Mouse (Mus musculus) limb, embryonic 14.5 days (tissue): ENCODE measurements around the gene Pigb. TPM values are rescaled to one million over a fixed set of nuclear protein-coding genes. Genes with fewer than 3 reads are reported as not detected.

ENCODE experiments used
- ATAC-seq: fragments of 200-750 bp; cut with Nextera tagmentation; 2 replicates; pipeline ENCODE4 v1.8.0; 2017; ENCODE audit warnings: low read depth, moderate number of reproducible peaks, moderate TSS enrichment; ENCODE audit not compliant: low FRiP score
- DNase-seq: peaks from one replicate; pipeline ENCODE4 v3.0.0-alpha.2; 2015; ENCODE audit warnings: low spot score
- H3K27ac ChIP-seq: fragments of 300-500 bp; sonication (generic); replicated peaks from 2 replicates; pipeline ENCODE4 v1.5.1; 2014; ENCODE audit warnings: low read depth, mild to moderate bottlenecking, low read length, moderate library complexity, mixed read lengths
- H3K27me3 ChIP-seq: fragments of 300-500 bp; sonication (generic); 2 replicates; pipeline ENCODE4 v1.6.1; 2014; ENCODE audit warnings: low read length, mixed read lengths; ENCODE audit not compliant: control insufficient read depth, insufficient read depth
- H3K36me3 ChIP-seq: fragments of 300-500 bp; sonication (generic); 2 replicates; pipeline ENCODE4 v1.6.1; 2014; ENCODE audit warnings: mild to moderate bottlenecking, low read length, moderate library complexity, mixed read lengths; ENCODE audit not compliant: control insufficient read depth, insufficient read depth
- H3K4me1 ChIP-seq: fragments of 300-500 bp; sonication (generic); 2 replicates; pipeline ENCODE4 v1.6.1; 2014; ENCODE audit warnings: antibody characterized with exemption, low read length, mixed read lengths; ENCODE audit not compliant: control insufficient read depth, insufficient read depth
- H3K4me2 ChIP-seq: fragments of 300-500 bp; sonication (generic); replicated peaks from 2 replicates; pipeline ENCODE4 v1.6.1; 2014; ENCODE audit warnings: low read depth, mild to moderate bottlenecking, low read length, moderate library complexity; ENCODE audit not compliant: severe bottlenecking
- H3K4me3 ChIP-seq: fragments of 300-500 bp; sonication (generic); replicated peaks from 2 replicates; pipeline ENCODE4 v1.5.1; 2014; ENCODE audit warnings: low read length
- H3K9ac ChIP-seq: fragments of 300-500 bp; sonication (generic); 2 replicates; pipeline ENCODE4 v1.6.1; 2014; ENCODE audit warnings: mild to moderate bottlenecking, low read depth, low read length, moderate library complexity; ENCODE audit not compliant: severe bottlenecking
- H3K9me3 ChIP-seq: fragments of 300-500 bp; sonication (generic); 2 replicates; pipeline ENCODE4 v1.6.1; 2016; ENCODE audit warnings: low read length; ENCODE audit not compliant: control insufficient read depth
- POLR2A ChIP-seq: fragments of 200-500 bp; IDR thresholded peaks from 2 replicates; pipeline ENCODE4 v1.8.0; 2012; ENCODE audit warnings: inconsistent platforms, mild to moderate bottlenecking, moderate library complexity, borderline replicate concordance; ENCODE audit not compliant: insufficient read depth, insufficient read length; ENCODE audit errors: extremely low read depth
- WGBS: fragments of 180-500 bp; shearing (Covaris S2); extraction: QIAGEN DNeasy Blood & Tissue Kit; methylation state at CpG from one replicate; pipeline ENCODE4 v1.1.7; 2014; 5-methylcytosine and 5-hydroxymethylcytosine counted together
- polyA plus RNA-seq, 2 experiments: library from polyadenylated mRNA; depleted of rRNA in 1 of 2; stranded (reverse) in 1 of 2; unstranded in 1 of 2; fragments of >200 nt; fragmentation: Nextera tagmentation in 1 of 2; extraction: Ambion mirVana in 1 of 2; gene quantifications; 2 replicates each; pipeline versions ENCODE4 v1.2.1 to v1.2.3; 2012 to 2014

Gene Pigb
- polyA plus RNA-seq, 2 experiments: 15.2 to 20.8 TPM

DNA sequence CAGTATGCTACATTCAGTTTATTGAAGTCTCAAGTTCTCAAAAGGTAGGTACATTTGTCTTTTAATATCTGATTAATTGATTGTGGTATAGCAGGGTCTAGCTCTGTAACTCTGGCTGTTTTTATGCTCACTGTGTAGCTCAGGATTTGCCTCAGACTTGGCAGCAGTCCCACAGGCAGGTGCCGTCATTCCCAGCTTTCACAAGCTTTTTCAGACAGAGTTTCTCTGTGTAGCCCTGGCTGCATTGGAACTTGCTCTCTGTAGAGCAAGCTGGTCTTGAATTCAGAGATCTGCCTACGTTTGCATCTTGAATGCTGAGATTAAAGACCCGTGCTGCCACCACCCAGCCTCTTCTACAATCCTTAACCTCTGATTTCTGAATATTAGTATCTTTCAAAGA is 38.0 kb downstream of the Pigb start:
- no peak for ATAC-seq
- peaks cover 13% of the 10 kb centered on the region for H3K36me3 ChIP-seq
- WGBS: 57% methylated on average over 3 of the region's 3 CpGs

DNA sequence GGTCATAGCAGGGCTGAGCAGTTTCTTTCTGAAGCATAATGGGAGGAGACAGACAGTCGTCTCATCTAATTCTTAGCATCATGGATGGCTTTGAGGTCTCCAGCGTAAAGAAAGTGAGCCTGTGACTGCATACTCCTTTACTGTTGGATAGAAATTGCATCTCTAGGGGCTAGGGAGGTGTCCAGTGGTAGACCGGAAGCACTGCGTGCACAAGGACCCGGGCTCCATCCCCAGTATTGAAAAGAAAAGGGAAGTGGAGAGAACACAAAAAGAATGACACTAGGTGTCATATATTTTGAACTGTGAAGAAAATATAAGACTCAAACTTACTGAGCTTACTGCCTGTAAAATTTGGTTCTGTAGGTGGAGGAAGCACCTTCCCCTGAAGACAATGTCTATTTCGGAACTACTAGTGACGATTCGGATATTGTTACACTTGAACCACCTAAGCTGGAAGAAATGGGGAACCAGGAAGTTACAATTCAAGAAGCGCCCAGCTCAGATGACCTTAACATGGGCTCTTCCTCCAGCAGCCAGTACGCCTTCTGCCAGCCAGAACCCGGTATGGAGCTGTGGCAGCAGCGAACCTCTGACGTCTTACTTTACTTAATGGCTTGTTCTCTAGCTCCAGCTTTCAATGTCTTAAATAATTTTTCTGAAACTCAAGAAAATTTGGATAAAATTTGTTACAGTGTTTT is 38.7 kb downstream of the Pigb start:
- no peak for ATAC-seq
- 85% methylated on average over 13 of the region's 13 CpGs for WGBS

More for the DNA sequence above, 38.0 kb downstream of the Pigb start:
- Histone ChIP-seq H3K9me3 (no peaks in the 10 kb centered on the region), H3K9ac (no peak overlapping the region), H3K4me2 (no peak overlapping the region), H3K4me1 (no peaks in the 10 kb centered on the region), H3K27me3 (no peaks in the 10 kb centered on the region), H3K4me3 (no peak overlapping the region), H3K27ac (no peak overlapping the region)
- no peak for DNase-seq
- no peak for TF ChIP-seq POLR2A

GRCm38 (mm10) chr9:73000487-73000886 is 39.7 kb downstream of the Pigb start:
- no peaks in the 10 kb centered on the region for H3K4me1 ChIP-seq
- WGBS: 58% methylated on average over 2 of the region's 2 CpGs
- H3K9ac ChIP-seq: no peak overlapping the region
- no peak overlapping the region for H3K27ac ChIP-seq
- no peak for TF ChIP-seq POLR2A
- H3K27me3 ChIP-seq: no peaks in the 10 kb centered on the region
- no peaks in the 10 kb centered on the region for H3K9me3 ChIP-seq
- no peak overlapping the region for H3K4me3 ChIP-seq
- DNase-seq (no peak), ATAC-seq (no peak)
- no peak overlapping the region for H3K4me2 ChIP-seq
- peaks cover under 1% of the 10 kb centered on the region; the same call in 1 of the 2 replicates for H3K36me3 ChIP-seq

More for the DNA sequence above, 38.7 kb downstream of the Pigb start:
- no peak for TF ChIP-seq POLR2A
- Histone ChIP-seq H3K27ac (no peak overlapping the region), H3K4me3 (no peak overlapping the region), H3K9ac (no peak overlapping the region), H3K4me1 (no peaks in the 10 kb centered on the region), H3K36me3 (peaks cover 9% of the 10 kb centered on the region), H3K4me2 (no peak overlapping the region), H3K9me3 (no peaks in the 10 kb centered on the region), H3K27me3 (no peaks in the 10 kb centered on the region)
- DNase-seq: no peak

DNA sequence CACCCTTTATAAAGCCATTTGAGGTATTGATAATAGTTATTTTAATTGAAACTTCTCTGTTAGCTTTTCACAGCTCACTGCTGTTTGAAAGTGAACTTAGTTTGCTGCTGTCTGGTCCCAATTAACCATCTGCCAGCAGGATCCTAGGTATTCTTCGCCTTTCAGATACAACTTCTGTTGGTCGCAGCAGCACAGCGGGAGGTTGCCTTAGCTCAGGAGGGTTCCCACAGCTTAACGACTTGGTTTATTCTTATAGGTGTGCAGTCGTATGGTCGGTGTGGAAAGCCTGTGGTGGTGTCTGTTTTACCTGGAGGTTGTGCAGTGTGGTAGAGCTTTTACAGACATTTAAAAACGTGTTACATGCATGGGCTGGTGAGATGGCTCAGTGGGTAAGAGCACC is 43.4 kb downstream of the Pigb start:
- Histone ChIP-seq H3K27ac (no peak overlapping the region), H3K9me3 (no peaks in the 10 kb centered on the region), H3K36me3 (no peaks in the 10 kb centered on the region), H3K9ac (no peak overlapping the region), H3K4me2 (no peak overlapping the region), H3K4me3 (no peak overlapping the region), H3K4me1 (no peaks in the 10 kb centered on the region), H3K27me3 (no peaks in the 10 kb centered on the region)
- no peak for ATAC-seq
- no peak for DNase-seq
- no peak for TF ChIP-seq POLR2A
- 43% methylated on average over 7 of the region's 7 CpGs for WGBS

- TF ChIP-seq POLR2A: no peak
- Histone ChIP-seq H3K4me2 (no peak overlapping the region), H3K9ac (no peak overlapping the region), H3K9me3 (no peaks in the 10 kb centered on the region), H3K27ac (no peak overlapping the region), H3K4me3 (no peak overlapping the region), H3K27me3 (no peaks in the 10 kb centered on the region), H3K36me3 (no peaks in the 10 kb centered on the region), H3K4me1 (no peaks in the 10 kb centered on the region)
- no peak for DNase-seq
- no peak for ATAC-seq
These were observed 44.0 kb downstream of the Pigb start for GRCm38 (mm10) chr9:72996167-72996566.

- no peak overlapping the region for H3K4me3 ChIP-seq
- no peak for DNase-seq
- no peaks in the 10 kb centered on the region for H3K4me1 ChIP-seq
- H3K9me3 ChIP-seq: no peaks in the 10 kb centered on the region
- no peaks in the 10 kb centered on the region for H3K27me3 ChIP-seq
- TF ChIP-seq POLR2A: no peak
- 87% methylated on average over 5 of the region's 5 CpGs for WGBS
- no peak overlapping the region for H3K9ac ChIP-seq
- no peak overlapping the region for H3K4me2 ChIP-seq
- H3K36me3 ChIP-seq: no peaks in the 10 kb centered on the region
- no peak overlapping the region for H3K27ac ChIP-seq
- no peak for ATAC-seq
These were observed 47.6 kb downstream of the Pigb start for GRCm38 (mm10) chr9:72992576-72992975.
